Comparison of ENCODE assay signal across 18 mouse cellular contexts in genomic region chr5:122777322-122777721, GRCm38 (mm10). TPM values are rescaled to one million over a fixed set of nuclear protein-coding genes. Genes with fewer than 3 reads are reported as not detected.
DNase-seq lines count a peak whose midpoint lies in the region; ATAC-seq and TF ChIP-seq lines count a peak whose summit lies in the region.
"Had no signal": no experiment of that assay in that cellular context is flagged by ENCODE, and none has a peak within 500 bp of the region (broad histone marks: within the 10 kb centered on the region; RNA-seq: fewer than 3 reads in every experiment).

No protein-coding gene starts in this region.

- no peak overlapping the region for H3K27ac ChIP-seq in bone marrow, adult 2 months (ENCODE audit: control insufficient read depth, insufficient read depth, low read depth, low read length, poor library complexity)
- no peak overlapping the region for H3K27ac ChIP-seq in liver, embryonic 15.5 days (replicated peaks)
- H3K27ac ChIP-seq: forebrain, embryonic 13.5 days; limb, embryonic 10.5 days had no signal

- no peak overlapping the region for H3K9ac ChIP-seq in liver, embryonic 15.5 days

- ATAC-seq in frontal cortex, adult (ENCODE audit: low TSS enrichment) = peak; percentile 30; the same call in 1 of the 2 replicates
- ATAC-seq in liver, embryonic 15.5 days (ENCODE audit: insufficient read depth) = no peak
- ATAC-seq: forebrain, embryonic 13.5 days; inflammation-experienced regulatory T-cells, adult 6 months; Patski had no signal

- peak overlapping the region; percentile 23 for H3K4me3 ChIP-seq in bone marrow, adult 2 months (replicated peaks; ENCODE audit: control insufficient read depth, low read depth, low read length)
- 0 out of 2 replicates have a peak overlapping the region, but pooled peaks have one; percentile 83 for H3K4me3 ChIP-seq in liver, embryonic 15.5 days (replicated peaks)

- H3K27me3 ChIP-seq in liver, embryonic 15.5 days = no peaks in the 10 kb centered on the region
- H3K27me3 ChIP-seq: forebrain, embryonic 13.5 days; Patski had no signal

- peaks cover 14% of the 10 kb centered on the region; the same call in 1 of the 2 replicates for H3K36me3 ChIP-seq in liver, embryonic 15.5 days (replicated peaks)

- peaks cover 4% of the 10 kb centered on the region for H3K4me1 ChIP-seq in bone marrow, adult 2 months (ENCODE audit: control insufficient read depth, insufficient read depth, low read length)
- peaks cover 64% of the 10 kb centered on the region for H3K4me1 ChIP-seq in liver, embryonic 15.5 days (replicated peaks)

- no peaks in the 10 kb centered on the region for H3K9me3 ChIP-seq in liver, embryonic 15.5 days (replicated peaks)
- H3K9me3 ChIP-seq: forebrain, embryonic 13.5 days; limb, embryonic 10.5 days had no signal

- TF ChIP-seq CTCF in bone marrow, adult 2 months (IDR thresholded peaks at IDR 0.05; ENCODE audit: control insufficient read depth, insufficient read depth, low read length) = no peak

- peak overlapping the region; percentile 96 for H3K4me2 ChIP-seq in liver, embryonic 15.5 days

- 39% methylated on average over 2 of the region's 2 CpGs for WGBS in bone marrow, adult 2 months
- 55% methylated on average over 2 of the region's 2 CpGs for WGBS in liver, embryonic 15.5 days (ENCODE audit: insufficient replicate concordance)

- DNase-seq in frontal cortex, postnatal 14 days (ENCODE audit: low spot score in 2 of 2) = no peak
- peak; percentile 51 to 64 for DNase-seq in left cerebral cortex, adult 9 months (ENCODE audit: low spot score in 2 of 2)
- DNase-seq in left cerebral cortex, adult 11 months (ENCODE audit: low spot score) = no peak
- no peak for DNase-seq in spleen, adult 18-20 months
- DNase-seq: B cell, adult 2 months; cerebellum, adult 11-12 months; gastrocnemius, postnatal 25 days; heart, postnatal 10 days; lung, adult 18-20 months; lung, postnatal 4 days; thymus, postnatal 25 days had no signal

- TF ChIP-seq POLR2A in bone marrow, adult 2 months (IDR thresholded peaks at IDR 0.05; ENCODE audit: borderline replicate concordance, control insufficient read depth, low read depth, low read length) = no peak

RNA-seq across cellular contexts. Expression of gene Camkk2, which starts 1.9 kb away (rescaled TPM):
- 15.8 and 31.8 TPM in 2 replicates for polyA plus RNA-seq in bone marrow, adult 2 months (2011; ENCODE audit: insufficient read depth, insufficient read length, low replicate concordance, missing spikeins)
- 8.9 and 11.4 TPM in 2 replicates for polyA plus RNA-seq in liver, embryonic 15.5 days (2015; fragmentation: Nextera tagmentation; extraction: Ambion mirVana)

RNA-seq across cellular contexts. Expression of gene Anapc5, which starts 43.8 kb away (rescaled TPM):
- polyA plus RNA-seq in bone marrow, adult 2 months (2011; ENCODE audit: insufficient read depth, insufficient read length, low replicate concordance, missing spikeins) = 204 and 228 TPM in 2 replicates
- polyA plus RNA-seq in liver, embryonic 15.5 days (2015; fragmentation: Nextera tagmentation; extraction: Ambion mirVana) = 220 and 221 TPM in 2 replicates

Comparison
In these comparisons a context has a peak if more than half of its experiments do, and no peak if none do; other contexts are left out.
1. DNase-seq: peak in left cerebral cortex, adult 9 months (2 of 2); none in frontal cortex, postnatal 14 days (0 of 2), left cerebral cortex, adult 11 months (single experiment) and spleen, adult 18-20 months (0 of 2).